Mouse (Mus musculus) midbrain, embryonic 10.5 days (tissue): Measurements from ENCODE around the gene Olfr1129. TPM values are rescaled to one million over a fixed set of nuclear protein-coding genes. Genes with fewer than 3 reads are reported as not detected.
"Not testable (repeated sequence)": the region's sequence is repeated elsewhere in the genome, so short reads cannot be mapped to it uniquely, and the experiment has no call there.

Experiments used
- DNase-seq: peaks from one replicate; pipeline ENCODE4 v3.0.0-alpha.2; 2017; ENCODE audit warnings: low spot score
- H3K27ac ChIP-seq: fragments of 300-500 bp; sonication (generic); replicated peaks from 2 replicates; pipeline ENCODE4 v1.5.1; 2016; ENCODE audit warnings: mild to moderate bottlenecking
- H3K27me3 ChIP-seq: fragments of 300-500 bp; sonication (generic); 2 replicates; pipeline ENCODE4 v1.6.1; 2016; ENCODE audit warnings: low read depth, mild to moderate bottlenecking; ENCODE audit not compliant: poor library complexity, severe bottlenecking
- H3K36me3 ChIP-seq: fragments of 300-500 bp; sonication (generic); 2 replicates; pipeline ENCODE4 v1.6.1; 2016; ENCODE audit warnings: mild to moderate bottlenecking, moderate library complexity
- H3K4me1 ChIP-seq: fragments of 300-500 bp; sonication (generic); 2 replicates; pipeline ENCODE4 v1.6.1; 2016
- H3K4me3 ChIP-seq: fragments of 300-500 bp; sonication (generic); 2 replicates; pipeline ENCODE4 v1.5.1; 2016; ENCODE audit warnings: mild to moderate bottlenecking, moderate library complexity
- H3K9me3 ChIP-seq: fragments of 300-500 bp; sonication (generic); replicated peaks from 2 replicates; pipeline ENCODE4 v1.6.1; 2016; ENCODE audit warnings: mild to moderate bottlenecking
- WGBS: fragments of 180-500 bp; shearing (Covaris S2); methylation state at CpG from one replicate; pipeline ENCODE4 v1.1.7; 2016; 5-methylcytosine and 5-hydroxymethylcytosine counted together
- polyA plus RNA-seq: library from polyadenylated mRNA; unstranded; fragments of >200 nt; fragmentation: Nextera tagmentation; extraction: Ambion mirVana; gene quantifications from 2 replicates; pipeline ENCODE4 v1.2.1, GENCODE M21; 2016

Olfr1129 gene
- polyA plus RNA-seq = not detected in 2 replicates

DNA sequence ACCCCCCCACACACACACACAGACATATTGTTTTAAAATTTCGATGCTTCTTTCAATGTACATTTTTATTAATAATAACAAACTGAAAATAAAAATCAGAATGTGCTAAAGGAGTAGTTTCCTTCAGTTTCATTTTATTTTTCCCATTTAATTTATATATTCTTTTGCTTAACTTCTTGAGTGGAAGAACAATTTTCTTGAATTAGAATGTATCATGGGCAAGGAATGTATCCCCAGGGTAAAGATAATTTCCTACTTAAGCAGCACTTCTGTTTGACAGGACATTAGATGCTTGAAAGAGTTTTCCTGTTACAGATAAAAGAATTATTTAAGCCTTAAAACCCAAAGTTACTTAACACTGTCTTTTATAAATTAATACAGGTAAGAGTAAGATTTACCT, at the start of gene Olfr1129:
Gene Olfr1129 (plus strand): TSS at position 301 of the 400 bp plus-strand sequence.
- DNase-seq, H3K36me3 ChIP-seq, H3K27me3 ChIP-seq, H3K9me3 ChIP-seq, H3K27ac ChIP-seq, H3K4me1 ChIP-seq, H3K4me3 ChIP-seq: not testable (repeated sequence)
- WGBS = 81% methylated on average over 1 of the region's 1 CpGs

DNA sequence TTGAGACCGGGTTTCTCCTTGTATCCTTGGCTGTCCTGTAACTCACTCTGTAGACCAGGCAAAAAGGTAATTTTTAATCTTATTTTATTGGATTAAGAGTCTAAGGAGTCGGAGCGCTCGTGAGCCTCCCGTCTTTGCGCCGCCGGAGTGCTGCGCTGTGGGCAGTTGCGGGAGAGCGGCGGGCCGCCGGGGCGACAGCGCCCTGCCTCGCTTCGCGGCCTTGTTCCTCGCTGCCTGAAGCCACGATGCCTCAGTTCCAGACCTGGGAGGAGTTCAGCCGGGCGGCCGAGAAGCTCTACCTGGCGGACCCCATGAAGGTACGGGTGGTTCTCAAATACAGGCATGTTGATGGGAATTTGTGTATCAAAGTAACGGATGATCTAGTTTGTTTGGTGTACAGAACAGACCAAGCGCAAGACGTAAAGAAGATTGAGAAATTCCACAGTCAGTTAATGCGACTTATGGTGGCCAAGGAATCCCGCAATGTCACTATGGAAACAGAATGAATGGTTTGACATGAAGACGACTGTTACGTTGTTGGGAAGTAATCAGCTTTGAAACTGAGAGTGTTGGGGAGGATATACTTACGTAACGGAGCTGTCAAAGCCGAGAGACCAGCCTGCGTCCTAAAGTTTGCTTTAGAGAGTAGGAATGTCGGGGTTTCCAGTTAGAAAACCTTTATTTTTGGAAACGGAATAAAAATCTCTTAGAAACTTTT, 47.6 kb upstream of the Olfr1129 start:
- peak; percentile 34 for DNase-seq
- not testable (repeated sequence) for H3K4me1 ChIP-seq, H3K27me3 ChIP-seq, H3K36me3 ChIP-seq, H3K27ac ChIP-seq, H3K9me3 ChIP-seq
- H3K4me3 ChIP-seq = peak overlapping the region; percentile 40
- WGBS = 28% methylated on average over 38 of the region's 39 CpGs

DNA sequence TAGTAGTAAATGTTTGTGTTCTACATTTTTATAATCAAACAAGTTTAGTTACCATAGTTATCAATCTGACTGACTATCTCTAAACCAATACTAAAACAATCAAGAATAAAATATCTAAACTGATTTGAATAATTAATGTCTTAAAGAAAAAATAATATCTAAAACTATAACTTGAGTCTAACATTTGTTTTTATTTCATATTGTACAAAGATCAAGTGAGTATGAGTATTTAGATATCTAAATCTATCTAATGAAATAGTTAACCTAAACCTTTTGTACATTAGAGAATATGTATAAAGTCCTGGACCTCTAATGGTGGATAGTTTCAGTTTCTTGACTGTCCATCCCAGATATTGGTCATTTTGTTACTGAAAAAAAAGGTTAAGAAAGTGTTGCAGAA, 42.2 kb upstream of the Olfr1129 start, which contains the start of gene Olfr153:
Gene Olfr153 (plus strand): TSS at position 301 of the 400 bp plus-strand sequence.
- no peaks in the 10 kb centered on the region for H3K36me3 ChIP-seq
- no peak within 1 kb of the TSS for H3K27ac ChIP-seq
- H3K4me3 ChIP-seq = no peak within 1 kb of the TSS
- H3K27me3 ChIP-seq = no peaks in the 10 kb centered on the region
- no peaks in the 10 kb centered on the region for H3K9me3 ChIP-seq
- no peak for DNase-seq
- H3K4me1 ChIP-seq = no peaks in the 10 kb centered on the region

DNA sequence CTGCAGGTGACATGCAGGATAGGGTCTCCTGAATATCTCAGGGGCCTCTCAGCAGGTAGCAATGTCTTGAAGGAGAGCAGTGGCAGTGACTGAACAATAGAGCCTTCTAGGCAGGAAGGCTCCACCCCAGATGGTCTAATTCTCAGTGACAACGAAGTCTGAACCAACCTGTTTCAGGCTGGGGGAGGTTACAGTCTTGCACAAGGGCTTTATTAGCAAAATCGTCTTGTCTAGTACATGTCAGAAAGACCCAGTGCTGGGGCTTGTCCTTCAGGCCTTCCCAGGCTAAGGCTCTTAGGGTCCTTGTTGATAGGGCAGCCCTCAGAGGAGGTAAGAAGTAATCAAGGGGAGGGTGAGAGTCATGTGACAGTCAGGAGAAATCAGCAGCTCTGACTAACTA, 38.9 kb upstream of the Olfr1129 start:
- WGBS = 63% methylated on average over 2 of the region's 2 CpGs
- Histone ChIP-seq H3K4me3 (no peak overlapping the region), H3K27ac (no peak overlapping the region), H3K27me3 (no peaks in the 10 kb centered on the region), H3K4me1 (no peaks in the 10 kb centered on the region), H3K36me3 (no peaks in the 10 kb centered on the region), H3K9me3 (no peaks in the 10 kb centered on the region)
- no peak for DNase-seq

DNA sequence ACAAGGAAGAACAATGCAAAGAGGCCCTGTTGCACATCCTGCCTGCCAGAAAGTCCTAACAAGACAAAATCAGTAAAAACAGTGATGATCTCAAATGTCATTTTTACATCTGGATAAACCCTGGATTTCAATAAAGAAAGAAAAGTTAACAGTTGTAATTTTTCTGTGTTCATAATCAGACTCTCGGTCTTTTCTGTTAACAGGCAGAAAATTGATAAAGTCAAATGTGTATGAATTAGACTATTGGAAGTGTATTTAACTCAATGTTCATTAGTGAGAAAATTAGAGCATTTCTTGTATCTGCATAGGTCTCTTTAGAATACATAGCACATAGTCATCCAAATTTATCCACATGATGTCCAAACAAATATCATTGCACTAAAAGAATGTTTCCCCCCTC, 28.3 kb upstream of the Olfr1129 start, which contains the start of gene Olfr1128:
Gene Olfr1128 (minus strand): TSS at position 101 of the 400 bp plus-strand sequence.
- no peak within 1 kb of the TSS for H3K4me3 ChIP-seq
- H3K27me3 ChIP-seq = no peaks in the 10 kb centered on the region
- DNase-seq = no peak
- no peaks in the 10 kb centered on the region for H3K4me1 ChIP-seq
- H3K36me3 ChIP-seq = no peaks in the 10 kb centered on the region
- H3K27ac ChIP-seq = no peak within 1 kb of the TSS
- H3K9me3 ChIP-seq = no peaks in the 10 kb centered on the region
- 89% methylated on average over 1 of the region's 1 CpGs for WGBS

DNA sequence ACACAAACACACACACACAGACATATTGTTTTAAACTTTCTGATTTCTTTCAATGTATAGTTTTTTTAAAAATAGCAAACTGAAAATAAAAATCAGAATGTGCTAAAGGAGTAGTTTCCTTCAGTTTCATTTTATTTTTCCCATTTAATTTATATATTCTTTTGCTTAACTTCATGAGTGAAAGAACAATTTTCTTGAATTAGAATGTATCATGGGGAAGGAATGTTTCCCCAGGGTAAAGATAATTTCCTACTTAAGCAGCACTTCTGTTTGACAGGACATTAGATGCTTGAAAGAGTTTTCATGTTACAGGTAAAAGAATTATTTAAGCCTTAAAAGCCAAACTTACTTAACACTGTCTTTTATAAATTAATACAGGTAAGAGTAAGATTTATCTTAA, 32.2 kb downstream of the Olfr1129 start, which contains the start of gene Olfr1130:
Gene Olfr1130 (plus strand): TSS at position 301 of the 400 bp plus-strand sequence.
- H3K36me3 ChIP-seq, H3K27ac ChIP-seq, DNase-seq, H3K4me3 ChIP-seq, H3K9me3 ChIP-seq, H3K4me1 ChIP-seq, H3K27me3 ChIP-seq: not testable (repeated sequence)

DNA sequence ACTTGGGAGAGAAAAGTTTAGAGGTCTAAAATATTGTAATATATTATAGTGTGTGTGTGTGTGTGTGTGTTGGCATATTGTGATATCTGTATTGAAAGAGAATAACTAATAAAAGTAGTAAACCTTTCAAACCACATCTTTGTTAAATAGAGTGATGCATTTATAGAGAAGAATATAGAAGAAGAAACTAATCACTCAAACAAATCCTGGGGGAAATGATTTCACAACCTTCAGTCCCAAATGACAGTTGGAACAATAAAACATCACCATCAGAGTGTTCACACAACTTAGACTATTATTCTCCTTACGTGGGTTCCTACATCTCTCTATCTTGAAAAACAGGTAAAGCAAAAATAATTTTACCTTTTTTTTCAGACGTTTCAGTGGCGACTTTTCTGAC, 53.1 kb downstream of the Olfr1129 start, which contains the start of gene Olfr1131:
Gene Olfr1131 (plus strand): TSS at position 301 of the 400 bp plus-strand sequence.
- Histone ChIP-seq H3K27me3 (no peaks in the 10 kb centered on the region), H3K4me1 (no peaks in the 10 kb centered on the region), H3K9me3 (no peaks in the 10 kb centered on the region), H3K4me3 (no peak within 1 kb of the TSS), H3K27ac (no peak within 1 kb of the TSS), H3K36me3 (no peaks in the 10 kb centered on the region)
- DNase-seq = no peak
- 72% methylated on average over 3 of the region's 3 CpGs for WGBS

Other genes with a start within 250 kb of the Olfr1129 start
- gene Olfr1120, start 219.1 kb upstream of the Olfr1129 start, polyA plus RNA-seq = not detected in 2 replicates
- gene Olfr1121, start 204.0 kb upstream of the Olfr1129 start, polyA plus RNA-seq = not detected in 2 replicates
- gene Olfr1122, start 188.1 kb upstream of the Olfr1129 start, polyA plus RNA-seq = 0.02 TPM in 1 of 2 replicates, not detected in the other
- gene Olfr1123, start 157.3 kb upstream of the Olfr1129 start, polyA plus RNA-seq = not detected in 2 replicates
- gene Olfr1124, start 143.6 kb upstream of the Olfr1129 start, polyA plus RNA-seq = 0.06 and 0.07 TPM in 2 replicates
- not detected in 2 replicates for gene Olfr1126, start 119.9 kb upstream of the Olfr1129 start, polyA plus RNA-seq
- not detected in 2 replicates for gene Pramel7, start 76.8 kb upstream of the Olfr1129 start, polyA plus RNA-seq
- gene Pramel6, start 67.3 kb upstream of the Olfr1129 start, polyA plus RNA-seq = not detected in 2 replicates
- gene Olfr153, start 42.1 kb upstream of the Olfr1129 start, polyA plus RNA-seq = not detected in 2 replicates
- gene Olfr1128, start 28.4 kb upstream of the Olfr1129 start, polyA plus RNA-seq = not detected in 2 replicates
- gene Olfr1130, start 32.3 kb downstream of the Olfr1129 start, polyA plus RNA-seq = not detected in 2 replicates
- gene Olfr1131, start 53.2 kb downstream of the Olfr1129 start, polyA plus RNA-seq = not detected in 2 replicates
- gene Olfr1132, start 63.6 kb downstream of the Olfr1129 start, polyA plus RNA-seq = not detected in 2 replicates
- gene Olfr1133, start 73.5 kb downstream of the Olfr1129 start, polyA plus RNA-seq = not detected in 2 replicates
- not detected in 2 replicates for gene Olfr1134, start 84.6 kb downstream of the Olfr1129 start, polyA plus RNA-seq
- not detected in 2 replicates for gene Olfr1135, start 99.8 kb downstream of the Olfr1129 start, polyA plus RNA-seq
- not detected in 2 replicates for gene Olfr1136, start 120.0 kb downstream of the Olfr1129 start, polyA plus RNA-seq
- gene Olfr1137, start 139.3 kb downstream of the Olfr1129 start, polyA plus RNA-seq = not detected in 2 replicates
- not detected in 2 replicates for gene Olfr1138, start 166.1 kb downstream of the Olfr1129 start, polyA plus RNA-seq
- not detected in 2 replicates for gene Olfr1140, start 169.8 kb downstream of the Olfr1129 start, polyA plus RNA-seq
- not detected in 2 replicates for gene Olfr1141, start 180.1 kb downstream of the Olfr1129 start, polyA plus RNA-seq
- not detected in 2 replicates for gene Olfr152, start 205.6 kb downstream of the Olfr1129 start, polyA plus RNA-seq
- not detected in 2 replicates for gene Olfr1143, start 226.7 kb downstream of the Olfr1129 start, polyA plus RNA-seq
- gene Olfr1145, start 235.9 kb downstream of the Olfr1129 start, polyA plus RNA-seq = not detected in 2 replicates